Mouse (Mus musculus) testis, postnatal 14 days (tissue): ENCODE measurements around the gene Pkd1.

Source experiments
- DNase-seq: peaks from one replicate; pipeline ENCODE4 v3.0.0; 2021; ENCODE audit warnings: low spot score

Gene Pkd1

GRCm38 (mm10) chr17:24567034-24567779 lies 17.6 kb downstream of the Pkd1 start:
- no peak for DNase-seq

- DNase-seq = no peak
Measured at GRCm38 (mm10) chr17:24569837-24570236, 20.2 kb downstream of the Pkd1 start.

GRCm38 (mm10) chr17:24572651-24573245 lies 23.1 kb downstream of the Pkd1 start:
- DNase-seq = no peak

- no peak for DNase-seq
Measured at GRCm38 (mm10) chr17:24573811-24574210, 24.2 kb downstream of the Pkd1 start.

GRCm38 (mm10) chr17:24579532-24579931 lies 29.9 kb downstream of the Pkd1 start:
- DNase-seq = no peak

- no peak for DNase-seq
Measured at GRCm38 (mm10) chr17:24580287-24580686, 30.7 kb downstream of the Pkd1 start.

- DNase-seq = no peak
Measured at GRCm38 (mm10) chr17:24583599-24584460, 34.2 kb downstream of the Pkd1 start.

- DNase-seq = no peak
Measured at GRCm38 (mm10) chr17:24584520-24584919, 34.9 kb downstream of the Pkd1 start.

GRCm38 (mm10) chr17:24586532-24586931 lies 36.9 kb downstream of the Pkd1 start:
- DNase-seq = no peak

- no peak for DNase-seq
Measured at GRCm38 (mm10) chr17:24590943-24591342, 41.3 kb downstream of the Pkd1 start.

- DNase-seq = no peak
Measured at GRCm38 (mm10) chr17:24591695-24592094, 42.1 kb downstream of the Pkd1 start.

- DNase-seq = no peak
Measured at GRCm38 (mm10) chr17:24593248-24593647, 43.6 kb downstream of the Pkd1 start.

GRCm38 (mm10) chr17:24593992-24594890 lies 44.6 kb downstream of the Pkd1 start:
- no peak for DNase-seq

- DNase-seq = no peak
Measured at GRCm38 (mm10) chr17:24595126-24596072, 45.8 kb downstream of the Pkd1 start.

- no peak for DNase-seq
Measured at GRCm38 (mm10) chr17:24596073-24596466, 46.4 kb downstream of the Pkd1 start.

- no peak for DNase-seq
Measured at GRCm38 (mm10) chr17:24596471-24597183, 47.0 kb downstream of the Pkd1 start.

GRCm38 (mm10) chr17:24597989-24598388 lies 48.4 kb downstream of the Pkd1 start:
- no peak for DNase-seq

GRCm38 (mm10) chr17:24600502-24600901 lies 50.9 kb downstream of the Pkd1 start:
- no peak for DNase-seq

GRCm38 (mm10) chr17:24603961-24604360 lies 54.3 kb downstream of the Pkd1 start:
- no peak for DNase-seq

- no peak for DNase-seq
Measured at GRCm38 (mm10) chr17:24604557-24604956, 54.9 kb downstream of the Pkd1 start.
